Mouse (Mus musculus) embryonic facial prominence, embryonic 11.5 days (tissue): ENCODE measurements around the gene Myoz1. TPM values are rescaled to one million over a fixed set of nuclear protein-coding genes. Genes with fewer than 3 reads are reported as not detected.

Source experiments
- ATAC-seq: fragments of 200-750 bp; cut with Nextera tagmentation; replicated peaks from 2 replicates; pipeline ENCODE4 v1.8.0; 2017; ENCODE audit warnings: low read depth; ENCODE audit not compliant: insufficient number of reproducible peaks, low FRiP score, low TSS enrichment
- DNase-seq: peaks from one replicate; pipeline ENCODE4 v3.0.0-alpha.2; 2015; ENCODE audit warnings: low spot score
- H3K27ac ChIP-seq: fragments of 300-500 bp; sonication (generic); replicated peaks from 2 replicates; pipeline ENCODE4 v1.5.1; 2014; ENCODE audit warnings: mild to moderate bottlenecking, low read depth, low read length, control low read depth
- H3K27me3 ChIP-seq: fragments of 300-500 bp; sonication (generic); 2 replicates; pipeline ENCODE4 v1.6.1; 2014; ENCODE audit warnings: mild to moderate bottlenecking, low read length, moderate library complexity, mixed read lengths; ENCODE audit not compliant: control insufficient read depth, insufficient read depth
- H3K36me3 ChIP-seq: fragments of 300-500 bp; sonication (generic); replicated peaks from 2 replicates; pipeline ENCODE4 v1.6.1; 2014; ENCODE audit warnings: low read depth, mild to moderate bottlenecking, low read length, moderate library complexity, mixed read lengths; ENCODE audit not compliant: control insufficient read depth, insufficient read depth
- H3K4me1 ChIP-seq: fragments of 300-500 bp; sonication (generic); 2 replicates; pipeline ENCODE4 v1.6.1; 2014; ENCODE audit warnings: low read length, mixed read lengths; ENCODE audit not compliant: control insufficient read depth, insufficient read depth
- H3K4me2 ChIP-seq: fragments of 300-500 bp; sonication (generic); 2 replicates; pipeline ENCODE4 v1.6.1; 2014; ENCODE audit warnings: low read depth, mild to moderate bottlenecking, control low read depth, low read length, moderate library complexity
- H3K4me3 ChIP-seq: fragments of 300-500 bp; sonication (generic); 2 replicates; pipeline ENCODE4 v1.5.1; 2014; ENCODE audit warnings: low read depth, low read length, control low read depth
- H3K9ac ChIP-seq: fragments of 300-500 bp; sonication (generic); replicated peaks from 2 replicates; pipeline ENCODE4 v1.6.1; 2014; ENCODE audit warnings: mild to moderate bottlenecking, control low read depth, low read length
- H3K9me3 ChIP-seq: fragments of 300-500 bp; sonication (generic); replicated peaks from 2 replicates; pipeline ENCODE4 v1.6.1; 2016; ENCODE audit warnings: mild to moderate bottlenecking, low read length, inconsistent platforms, mixed read lengths; ENCODE audit not compliant: control insufficient read depth
- WGBS: fragments of 180-500 bp; shearing (Covaris S2); extraction: QIAGEN DNeasy Blood & Tissue Kit; methylation state at CpG from one replicate; pipeline ENCODE4 v1.1.7; 2014; 5-methylcytosine and 5-hydroxymethylcytosine counted together
- polyA plus RNA-seq: library from polyadenylated mRNA; unstranded; fragments of >200 nt; fragmentation: Nextera tagmentation; extraction: Ambion mirVana; gene quantifications from 2 replicates; pipeline ENCODE4 v1.2.1, GENCODE M21; 2014

Myoz1 gene
- polyA plus RNA-seq, 1 experiment from 2014 or later: 0.58 TPM

DNA sequence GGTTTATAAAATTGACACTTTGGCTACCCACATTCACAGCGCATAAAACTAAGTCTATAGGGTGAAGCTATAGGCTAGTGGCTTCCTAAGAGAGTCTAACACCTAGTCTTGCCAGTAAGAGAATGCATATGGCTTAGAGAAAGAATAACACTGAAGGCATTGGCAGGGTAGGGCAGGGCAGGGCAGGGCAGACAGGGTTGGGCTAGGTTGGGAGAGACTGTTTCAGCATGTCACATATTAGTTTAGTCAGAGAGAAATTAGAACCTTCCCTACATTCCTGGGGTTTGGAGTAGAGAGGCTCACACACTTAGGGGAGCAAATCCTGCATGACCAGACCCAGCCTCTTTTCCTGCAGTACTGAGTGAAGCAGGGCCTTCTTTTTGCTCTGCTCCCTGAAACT, 11.1 kb upstream of the Myoz1 start:
- H3K36me3 ChIP-seq: no peaks in the 10 kb centered on the region

DNA sequence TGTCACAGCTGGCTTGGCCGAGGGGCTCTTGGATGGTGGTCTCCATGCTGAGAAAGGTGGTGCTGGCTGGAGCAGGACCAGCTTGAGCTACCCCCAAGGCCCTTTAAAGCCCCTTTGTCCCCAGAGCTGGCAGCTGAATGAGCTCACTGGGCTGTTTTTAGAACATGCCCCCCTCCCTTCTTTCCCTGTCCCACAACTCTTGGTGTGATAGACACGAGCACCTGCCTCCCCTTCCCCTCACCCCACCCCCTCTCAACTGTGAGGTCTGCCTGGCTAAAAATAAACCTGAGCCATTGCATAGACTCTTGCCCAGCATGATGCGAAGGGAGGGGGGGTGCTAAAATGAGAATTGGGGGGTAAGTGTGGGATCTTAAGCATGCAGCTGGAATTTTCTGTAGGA, 8.1 kb upstream of the Myoz1 start:
- H3K4me2 ChIP-seq: no peak overlapping the region
- peak overlapping the region; percentile 25; the same call in 1 of the 2 replicates for H3K9ac ChIP-seq
- H3K4me1 ChIP-seq: no peaks in the 10 kb centered on the region
- no peak for ATAC-seq
- H3K36me3 ChIP-seq: no peaks in the 10 kb centered on the region
- no peaks in the 10 kb centered on the region for H3K9me3 ChIP-seq
- H3K4me3 ChIP-seq: no peak overlapping the region
- no peak overlapping the region for H3K27ac ChIP-seq
- peaks cover 2% of the 10 kb centered on the region; the same call in 1 of the 2 replicates for H3K27me3 ChIP-seq
- WGBS: 59% methylated on average over 3 of the region's 3 CpGs
- peak; percentile 6 for DNase-seq

More for the DNA sequence above, 11.1 kb upstream of the Myoz1 start:
- no peaks in the 10 kb centered on the region for H3K4me1 ChIP-seq
- 59% methylated on average over 1 of the region's 1 CpGs for WGBS
- H3K4me3 ChIP-seq: no peak overlapping the region
- no peak overlapping the region for H3K4me2 ChIP-seq
- DNase-seq (no peak), ATAC-seq (no peak)
- H3K27ac ChIP-seq: no peak overlapping the region
- no peaks in the 10 kb centered on the region for H3K9me3 ChIP-seq
- no peaks in the 10 kb centered on the region for H3K27me3 ChIP-seq
- H3K9ac ChIP-seq: no peak overlapping the region

DNA sequence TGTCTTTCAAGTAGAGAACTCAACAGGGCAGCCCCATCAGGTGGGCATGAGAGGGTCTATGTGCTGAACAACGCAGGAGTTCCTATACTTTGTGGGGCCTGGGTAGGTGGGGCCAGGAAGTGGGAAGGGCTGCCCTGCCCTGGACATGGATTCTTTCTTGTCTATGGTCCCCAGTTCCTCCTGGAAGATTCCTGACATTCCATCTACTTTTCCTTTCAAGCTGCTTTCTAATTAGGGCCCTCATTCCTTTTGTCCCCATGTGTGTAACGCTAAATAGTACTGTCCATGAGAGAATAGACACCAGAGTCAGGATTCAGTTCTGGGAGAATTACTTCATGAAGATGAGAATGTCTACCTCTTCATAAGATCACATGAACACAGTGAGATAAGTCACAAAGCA, 7.3 kb upstream of the Myoz1 start:
- peaks cover 2% of the 10 kb centered on the region; the same call in 1 of the 2 replicates for H3K27me3 ChIP-seq
- no peaks in the 10 kb centered on the region for H3K4me1 ChIP-seq
- no peaks in the 10 kb centered on the region for H3K9me3 ChIP-seq
- no peak for DNase-seq
- no peaks in the 10 kb centered on the region for H3K36me3 ChIP-seq
- WGBS: 70% methylated on average over 2 of the region's 2 CpGs
- no peak for ATAC-seq
- H3K9ac ChIP-seq: peak overlapping the region; percentile 9; the same call in 1 of the 2 replicates
- H3K4me3 ChIP-seq: no peak overlapping the region
- H3K4me2 ChIP-seq: no peak overlapping the region
- H3K27ac ChIP-seq: no peak overlapping the region

DNA sequence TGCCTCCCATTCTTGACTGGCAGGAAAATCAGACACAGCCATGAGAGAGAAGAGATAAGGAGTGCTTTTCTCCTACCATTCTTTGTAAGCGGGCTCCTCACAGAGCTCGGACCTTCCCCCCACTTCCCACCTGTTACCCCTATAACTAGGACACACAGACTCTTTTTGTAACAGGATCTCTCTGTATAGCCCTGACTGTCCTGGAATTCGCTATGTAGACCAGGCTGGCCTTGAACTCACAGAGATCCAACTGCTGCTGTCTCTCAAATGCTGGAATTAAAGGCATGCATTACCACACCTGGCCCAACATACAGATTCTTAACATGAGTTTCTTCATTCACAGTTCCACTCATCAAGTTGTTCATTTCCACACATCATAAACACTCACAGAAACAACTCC, 6.4 kb upstream of the Myoz1 start:
- no peak overlapping the region for H3K4me2 ChIP-seq
- H3K4me1 ChIP-seq: no peaks in the 10 kb centered on the region
- H3K4me3 ChIP-seq: no peak overlapping the region
- H3K9me3 ChIP-seq: no peaks in the 10 kb centered on the region
- no peaks in the 10 kb centered on the region for H3K36me3 ChIP-seq
- DNase-seq (no peak), ATAC-seq (no peak)
- peaks cover 2% of the 10 kb centered on the region; the same call in 1 of the 2 replicates for H3K27me3 ChIP-seq
- WGBS: 82% methylated on average over 3 of the region's 3 CpGs
- no peak overlapping the region for H3K27ac ChIP-seq
- no peak overlapping the region for H3K9ac ChIP-seq

DNA sequence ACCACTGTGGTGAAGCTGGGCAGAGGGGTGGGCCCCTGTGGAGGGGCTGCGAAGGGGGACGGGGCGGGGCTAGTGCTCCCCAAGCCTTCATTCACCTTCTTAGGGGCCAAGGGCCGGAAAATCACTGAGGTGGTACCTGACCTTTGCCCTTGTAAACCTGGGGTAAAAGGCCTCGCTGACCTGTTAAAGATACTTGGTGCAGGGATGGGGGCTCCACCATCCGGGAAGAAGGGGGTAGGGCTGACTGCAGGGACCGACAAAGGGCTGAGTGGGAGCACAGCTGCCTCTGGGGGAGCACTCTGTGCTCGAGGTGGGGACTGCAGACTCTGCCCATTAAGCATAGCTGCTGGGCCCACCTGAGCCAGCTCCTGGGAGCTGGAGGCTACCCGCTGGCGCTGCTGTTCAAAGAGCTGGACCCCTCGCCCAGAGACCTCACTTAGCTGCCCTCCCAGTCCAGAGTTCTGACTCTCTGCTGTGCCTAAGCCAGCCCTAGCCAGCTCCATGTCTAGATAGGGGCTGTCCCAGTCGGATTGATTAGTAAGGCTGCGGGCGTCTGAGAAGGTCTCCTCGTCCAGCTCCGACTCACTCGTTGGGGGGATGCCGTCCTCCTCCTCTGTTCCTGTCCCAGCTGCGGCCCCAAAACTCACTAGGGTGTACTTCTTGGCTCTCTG, 5.5 kb upstream of the Myoz1 start:
- no peaks in the 10 kb centered on the region for H3K36me3 ChIP-seq
- H3K9ac ChIP-seq: peak overlapping the region; percentile 81
- H3K27ac ChIP-seq: peak overlapping the region; percentile 70
- no peaks in the 10 kb centered on the region for H3K9me3 ChIP-seq
- DNase-seq (peak; percentile 31), ATAC-seq (no peak)
- peak overlapping the region; percentile 62 for H3K4me3 ChIP-seq
- H3K4me1 ChIP-seq: no peaks in the 10 kb centered on the region
- 8% methylated on average over 19 of the region's 19 CpGs for WGBS
- peaks cover 2% of the 10 kb centered on the region; the same call in 1 of the 2 replicates for H3K27me3 ChIP-seq
- peak overlapping the region; percentile 88 for H3K4me2 ChIP-seq

DNA sequence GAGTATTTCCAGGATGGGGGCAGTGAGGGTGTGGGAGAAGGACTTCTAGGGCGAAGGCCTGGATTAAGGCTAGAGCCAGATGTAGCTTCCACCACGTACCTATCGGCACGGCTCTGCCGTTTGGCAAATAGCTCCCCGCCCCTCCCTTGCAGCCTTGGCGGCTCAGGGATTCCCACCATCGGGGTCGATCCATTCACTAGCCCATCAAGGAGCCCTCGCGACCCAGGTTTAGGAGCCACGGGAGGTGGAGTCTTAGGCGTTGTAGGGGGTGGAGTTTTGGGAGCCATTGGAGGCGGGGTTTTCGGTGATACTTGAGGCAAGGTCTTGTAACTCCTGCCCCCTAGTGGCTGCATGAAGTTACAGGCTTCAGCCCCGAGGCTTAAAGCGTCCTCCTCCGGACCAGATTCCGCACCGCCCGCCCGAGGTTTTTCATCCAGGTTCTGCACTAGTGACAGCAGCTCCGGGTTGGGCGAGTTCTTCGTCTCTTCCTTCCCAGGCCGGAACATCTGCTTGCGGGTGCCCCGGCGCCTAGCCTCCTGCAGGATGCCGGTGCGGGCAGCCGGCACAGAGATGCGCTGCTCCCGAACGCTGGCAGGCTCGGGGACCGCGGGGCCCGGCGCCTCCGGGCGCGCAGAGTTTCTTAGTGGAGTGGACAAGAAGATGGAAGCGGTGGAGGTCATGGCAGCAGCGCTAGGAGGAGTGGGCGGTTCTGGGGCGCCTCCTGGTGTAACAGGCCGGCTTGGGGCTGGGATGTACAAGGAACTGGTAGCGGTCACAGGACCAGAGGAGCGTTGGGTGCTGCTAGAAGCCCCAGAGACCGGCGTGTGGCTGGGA, 4.7 kb upstream of the Myoz1 start:
- peak; percentile 81 for ATAC-seq
- H3K36me3 ChIP-seq: no peaks in the 10 kb centered on the region
- peak overlapping the region; percentile 88 for H3K4me2 ChIP-seq
- H3K4me1 ChIP-seq: no peaks in the 10 kb centered on the region
- H3K4me3 ChIP-seq: peak overlapping the region; percentile 62
- WGBS: 2% methylated on average over 52 of the region's 52 CpGs
- H3K27ac ChIP-seq: peak overlapping the region; percentile 70
- DNase-seq: peak; percentile 100
- H3K27me3 ChIP-seq: peaks cover 2% of the 10 kb centered on the region; the same call in 1 of the 2 replicates
- H3K9ac ChIP-seq: peak overlapping the region; percentile 81
- no peaks in the 10 kb centered on the region for H3K9me3 ChIP-seq

DNA sequence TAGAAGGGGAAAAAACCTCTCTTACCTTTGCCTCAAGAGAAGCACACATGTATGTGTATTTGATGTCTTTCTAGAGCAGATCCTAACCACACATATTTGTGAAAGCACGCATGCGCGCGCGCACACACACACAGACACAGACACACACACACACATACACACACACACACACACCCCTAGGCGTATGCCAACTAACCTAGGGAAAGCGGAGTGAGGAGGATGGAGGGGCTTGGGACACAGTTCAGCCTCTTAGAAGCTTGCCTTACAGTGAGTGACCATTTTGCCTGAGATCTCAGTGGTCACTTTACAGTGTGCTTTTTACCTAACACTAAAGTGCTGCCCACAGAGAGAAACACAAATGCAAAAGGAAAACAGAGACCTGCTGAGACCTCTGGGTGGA, 3.3 kb upstream of the Myoz1 start:
- ATAC-seq: no peak
- H3K9me3 ChIP-seq: no peaks in the 10 kb centered on the region
- H3K36me3 ChIP-seq: no peaks in the 10 kb centered on the region
- H3K9ac ChIP-seq: no peak overlapping the region
- DNase-seq: no peak
- H3K4me1 ChIP-seq: no peaks in the 10 kb centered on the region
- peaks cover 2% of the 10 kb centered on the region; the same call in 1 of the 2 replicates for H3K27me3 ChIP-seq
- 95% methylated on average over 7 of the region's 7 CpGs for WGBS
- H3K27ac ChIP-seq: no peak overlapping the region
- no peak overlapping the region for H3K4me2 ChIP-seq
- no peak overlapping the region for H3K4me3 ChIP-seq

DNA sequence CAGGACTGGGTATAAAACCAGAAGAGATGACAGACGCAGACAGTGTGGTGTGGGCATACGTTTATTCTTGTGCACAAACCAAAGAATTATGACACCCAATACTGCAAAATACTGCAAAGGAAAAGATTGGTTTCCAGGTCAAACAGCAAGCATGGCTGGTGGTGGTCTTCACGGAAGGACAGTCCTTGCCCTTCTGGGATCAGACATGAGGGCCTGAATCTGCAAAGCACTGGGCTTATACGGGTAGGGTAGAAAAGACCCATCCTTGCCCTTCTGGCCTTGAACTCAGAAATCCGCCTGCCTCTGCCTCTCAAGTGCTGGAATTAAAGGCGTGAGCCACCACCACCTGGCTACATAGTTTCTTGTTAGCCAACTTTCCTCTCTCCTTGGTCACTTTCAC, 2.6 kb upstream of the Myoz1 start:
- no peak for DNase-seq
- Histone ChIP-seq H3K9ac (no peak overlapping the region), H3K36me3 (no peaks in the 10 kb centered on the region), H3K4me1 (no peaks in the 10 kb centered on the region), H3K9me3 (no peaks in the 10 kb centered on the region), H3K4me2 (no peak overlapping the region), H3K4me3 (no peak overlapping the region), H3K27ac (no peak overlapping the region), H3K27me3 (peaks cover 2% of the 10 kb centered on the region; the same call in 1 of the 2 replicates)
- no peak for ATAC-seq
- 85% methylated on average over 6 of the region's 6 CpGs for WGBS
